8 mouse cellular contexts compared by ENCODE assay signal in genomic region chr6:95718031-95718968, GRCm38 (mm10). TPM values are rescaled to one million over a fixed set of nuclear protein-coding genes. Genes with fewer than 3 reads are reported as not detected.
DNase-seq lines count a peak whose midpoint lies in the region; ATAC-seq lines count a peak whose summit lies in the region.

Gene Suclg2 (minus strand): TSS chr6:95718800.

- intact Hi-C loops in left cerebral cortex, postnatal 36 days (cut with DNase I), result no loop called here

- peak within 1 kb of the TSS; percentile 88 for H3K4me3 ChIP-seq in intestine, embryonic 14.5 days (ENCODE audit: low read depth, low read length)
- peak within 1 kb of the TSS; percentile 90 for H3K4me3 ChIP-seq in midbrain, embryonic 10.5 days

- ATAC-seq in intestine, embryonic 14.5 days (replicated peaks; ENCODE audit: low FRiP score, low TSS enrichment, low read depth), result peak; percentile 93

- under 1% methylated on average over 52 of the region's 74 CpGs for WGBS in intestine, embryonic 14.5 days
- WGBS in midbrain, embryonic 10.5 days, result 1% methylated on average over 66 of the region's 74 CpGs

- no peaks in the 10 kb centered on the region for H3K27me3 ChIP-seq in intestine, embryonic 14.5 days (replicated peaks; ENCODE audit: control insufficient read depth, insufficient read depth, low read length)
- H3K27me3 ChIP-seq in midbrain, embryonic 10.5 days (ENCODE audit: low read depth, poor library complexity, severe bottlenecking), result no peaks in the 10 kb centered on the region; the same call in 1 of the 2 replicates

- peak; percentile 66 for DNase-seq in adrenal gland, adult 8-10 months
- peak; percentile 95 for DNase-seq in embryo, embryonic 11 days
- DNase-seq in gastrocnemius, postnatal 25 days, result peak; percentile 86
- DNase-seq in intestine, embryonic 14.5 days (ENCODE audit: low spot score), result peak; percentile 90
- DNase-seq in left cerebral cortex, postnatal 36 days (ENCODE audit: low spot score in 2 of 2), result peak; percentile 71 to 72
- peak; percentile 89 for DNase-seq in midbrain, embryonic 10.5 days (ENCODE audit: low spot score)
- DNase-seq in right cerebral cortex, postnatal 4 days, result peak; percentile 81
- peak; percentile 92 for DNase-seq in yolk sac, embryonic 10.5 days (ENCODE audit: low spot score)

- H3K36me3 ChIP-seq in intestine, embryonic 14.5 days (ENCODE audit: control insufficient read depth, insufficient read depth, low read length), result no peaks in the 10 kb centered on the region
- H3K36me3 ChIP-seq in midbrain, embryonic 10.5 days, result no peaks in the 10 kb centered on the region

- H3K9me3 ChIP-seq in intestine, embryonic 14.5 days (ENCODE audit: control insufficient read depth, low read length), result no peaks in the 10 kb centered on the region
- no peaks in the 10 kb centered on the region for H3K9me3 ChIP-seq in midbrain, embryonic 10.5 days (replicated peaks)

- H3K4me2 ChIP-seq in intestine, embryonic 14.5 days (ENCODE audit: low read length), result peak within 1 kb of the TSS; percentile 92

- peak within 1 kb of the TSS; percentile 65 for H3K27ac ChIP-seq in intestine, embryonic 14.5 days (ENCODE audit: low read depth)
- peak within 1 kb of the TSS; percentile 97 for H3K27ac ChIP-seq in midbrain, embryonic 10.5 days (replicated peaks)

- H3K4me1 ChIP-seq in intestine, embryonic 14.5 days (replicated peaks; ENCODE audit: control insufficient read depth, insufficient read depth, low read length), result peaks cover 6% of the 10 kb centered on the region; the same call in 1 of the 2 replicates
- H3K4me1 ChIP-seq in midbrain, embryonic 10.5 days, result peaks cover 17% of the 10 kb centered on the region

- H3K9ac ChIP-seq in intestine, embryonic 14.5 days (ENCODE audit: low read length), result peak within 1 kb of the TSS; percentile 96

RNA-seq across cellular contexts. Expression of gene Suclg2, which starts in this region (rescaled TPM):
- total RNA-seq in adrenal gland, adult 8-10 months (2022), result 100 to 1,000 TPM; 112 to 157 (median 136) TPM
- 10 to 100 TPM; 33.2 to 40.4 TPM for total RNA-seq in gastrocnemius, postnatal 25 days (2021)
- 102 and 103 TPM in 2 replicates for polyA plus RNA-seq in intestine, embryonic 14.5 days (2014; fragmentation: Nextera tagmentation; extraction: Ambion mirVana)
- total RNA-seq in left cerebral cortex, postnatal 36 days (2021), result 10 to 100 TPM; 15.9 to 17.6 TPM
- 45.2 and 51.5 TPM in 2 replicates for polyA plus RNA-seq in midbrain, embryonic 10.5 days (2016; fragmentation: Nextera tagmentation; extraction: Ambion mirVana)

Comparison
In these comparisons a context has a peak if more than half of its experiments do, and no peak if none do; other contexts are left out.
1. Peak in every context shown above with its lines: DNase-seq, ATAC-seq, H3K4me3 ChIP-seq and H3K27ac ChIP-seq.